Mouse (Mus musculus): ENCODE data around the gene Lrtm2. TPM values are rescaled to one million over a fixed set of nuclear protein-coding genes. Genes with fewer than 3 reads are reported as not detected.
"Not testable (repeated sequence)": the region's sequence is repeated elsewhere in the genome, so short reads cannot be mapped to it uniquely, and the experiment has no call there.

The Lrtm2 gene
- polyA plus RNA-seq (2014; fragmentation: Nextera tagmentation; extraction: Ambion mirVana): 6.5 and 10.5 TPM in 2 replicates

- peaks cover 23% of the 10 kb centered on the region for H3K4me1 ChIP-seq (ENCODE audit: control insufficient read depth, insufficient read depth, low read length)
- under 1% methylated on average over 31 of the region's 31 CpGs for WGBS
Observed at GRCm38 (mm10) chr6:119330506-119330905, at the start of gene Lrtm2. TSS of gene Lrtm2 (minus strand) at chr6:119330766.

DNA sequence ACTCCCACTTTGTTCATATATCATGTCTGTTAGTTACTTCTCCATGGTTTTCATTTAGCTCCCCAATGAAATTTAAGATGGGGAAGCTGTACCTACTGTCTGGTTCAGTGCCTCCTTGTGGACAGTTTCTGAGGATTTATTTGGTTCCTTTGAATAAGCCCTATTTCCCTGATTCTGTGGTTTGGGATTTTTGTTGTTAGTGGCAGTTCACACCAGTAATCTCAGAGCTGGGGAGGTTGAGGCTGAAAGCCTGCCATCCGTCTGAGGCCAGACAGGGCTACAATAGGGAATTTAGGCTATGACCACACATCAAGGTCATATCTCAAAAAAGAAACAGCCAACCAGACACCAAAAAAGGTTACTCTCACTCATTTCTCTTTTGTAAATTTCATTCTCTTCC is 48.1 kb upstream of the Lrtm2 start:
- Histone ChIP-seq H3K9ac (replicated peaks; ENCODE audit: low read length) (no peak overlapping the region), H3K9me3 (ENCODE audit: control insufficient read depth, low read length) (no peaks in the 10 kb centered on the region), H3K27ac (replicated peaks; ENCODE audit: low read depth, low read length) (no peak overlapping the region), H3K27me3 (ENCODE audit: control insufficient read depth, insufficient read depth, low read length) (no peaks in the 10 kb centered on the region), H3K4me2 (ENCODE audit: low read length) (no peak overlapping the region), H3K4me3 (replicated peaks; ENCODE audit: low read depth, low read length) (no peak overlapping the region), H3K36me3 (ENCODE audit: control insufficient read depth, insufficient read depth, low read length) (no peaks in the 10 kb centered on the region), H3K4me1 (ENCODE audit: control insufficient read depth, insufficient read depth, low read length) (no peaks in the 10 kb centered on the region)
- WGBS: 83% methylated on average over 1 of the region's 1 CpGs
- ATAC-seq (ENCODE audit: low FRiP score, low TSS enrichment) (no peak), DNase-seq (no peak)

More at GRCm38 (mm10) chr6:119330506-119330905, at the start of gene Lrtm2:
- Histone ChIP-seq H3K4me2 (ENCODE audit: low read length) (peak within 1 kb of the TSS; percentile 76), H3K4me3 (replicated peaks; ENCODE audit: low read depth, low read length) (peak within 1 kb of the TSS; percentile 52), H3K36me3 (ENCODE audit: control insufficient read depth, insufficient read depth, low read length) (no peaks in the 10 kb centered on the region), H3K27ac (replicated peaks; ENCODE audit: low read depth, low read length) (peak within 1 kb of the TSS; percentile 61), H3K9me3 (ENCODE audit: control insufficient read depth, low read length) (no peaks in the 10 kb centered on the region), H3K9ac (replicated peaks; ENCODE audit: low read length) (peak within 1 kb of the TSS; percentile 63), H3K27me3 (ENCODE audit: control insufficient read depth, insufficient read depth, low read length) (no peaks in the 10 kb centered on the region)
- ATAC-seq (ENCODE audit: low FRiP score, low TSS enrichment): peak; percentile 28
- peak; percentile 87 for DNase-seq

DNA sequence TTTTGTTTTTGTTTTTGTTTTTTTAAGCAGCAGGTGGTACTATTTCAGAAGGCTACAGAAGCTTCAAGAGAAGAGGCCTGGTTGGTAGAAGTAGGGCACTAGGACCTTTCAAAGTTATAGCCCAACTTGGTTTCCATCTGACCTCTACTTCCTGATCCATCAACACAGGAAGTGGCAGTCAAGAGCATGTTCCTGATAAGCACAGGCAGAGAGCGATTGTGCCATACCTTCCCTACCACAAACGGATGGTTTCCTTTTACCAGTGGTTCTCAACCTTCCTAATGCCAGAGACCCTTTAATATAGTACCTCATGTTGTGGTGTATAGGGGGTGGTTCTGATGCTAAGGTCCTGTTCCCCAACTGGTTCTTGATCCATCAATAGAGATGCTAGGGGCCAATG is 47.0 kb upstream of the Lrtm2 start:
- 98% methylated on average over 2 of the region's 2 CpGs for WGBS
- H3K36me3 ChIP-seq (ENCODE audit: control insufficient read depth, insufficient read depth, low read length): no peaks in the 10 kb centered on the region
- no peaks in the 10 kb centered on the region for H3K9me3 ChIP-seq (ENCODE audit: control insufficient read depth, low read length)
- H3K27me3 ChIP-seq (ENCODE audit: control insufficient read depth, insufficient read depth, low read length): no peaks in the 10 kb centered on the region
- no peak overlapping the region for H3K4me2 ChIP-seq (ENCODE audit: low read length)
- no peak overlapping the region for H3K27ac ChIP-seq (replicated peaks; ENCODE audit: low read depth, low read length)
- DNase-seq (no peak), ATAC-seq (ENCODE audit: low FRiP score, low TSS enrichment) (no peak)
- no peak overlapping the region for H3K4me3 ChIP-seq (replicated peaks; ENCODE audit: low read depth, low read length)
- no peak overlapping the region for H3K9ac ChIP-seq (replicated peaks; ENCODE audit: low read length)
- no peaks in the 10 kb centered on the region for H3K4me1 ChIP-seq (ENCODE audit: control insufficient read depth, insufficient read depth, low read length)

DNA sequence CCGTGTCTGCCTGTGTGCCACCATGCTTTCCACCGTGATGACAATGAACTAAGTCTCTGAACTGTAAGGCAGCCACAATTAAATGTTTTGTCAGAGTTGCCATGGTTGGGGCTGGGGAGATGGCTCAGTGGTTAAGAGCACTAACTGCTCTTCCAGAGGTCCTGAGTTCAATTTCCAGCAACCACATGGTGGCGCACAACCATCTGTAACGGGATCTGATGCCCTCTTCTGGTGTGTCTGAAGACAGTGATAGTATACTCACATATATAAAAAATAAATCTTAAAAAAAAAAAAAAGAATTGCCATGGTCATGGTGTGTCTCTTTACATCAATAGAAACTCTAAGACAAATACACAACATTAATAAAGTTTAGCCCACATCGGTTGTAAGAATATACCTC is 44.5 kb upstream of the Lrtm2 start:
- 80% methylated on average over 5 of the region's 5 CpGs for WGBS
- H3K4me1 ChIP-seq (ENCODE audit: control insufficient read depth, insufficient read depth, low read length): no peaks in the 10 kb centered on the region
- no peak overlapping the region for H3K4me2 ChIP-seq (ENCODE audit: low read length)
- DNase-seq: no peak
- H3K9me3 ChIP-seq (ENCODE audit: control insufficient read depth, low read length): no peaks in the 10 kb centered on the region
- H3K4me3 ChIP-seq (replicated peaks; ENCODE audit: low read depth, low read length): no peak overlapping the region
- 0 out of 2 replicates have a peak, but pooled peaks cover 1% of the 10 kb centered on the region for H3K36me3 ChIP-seq (ENCODE audit: control insufficient read depth, insufficient read depth, low read length)
- no peak overlapping the region for H3K9ac ChIP-seq (replicated peaks; ENCODE audit: low read length)
- no peak for ATAC-seq (ENCODE audit: low FRiP score, low TSS enrichment)
- no peaks in the 10 kb centered on the region for H3K27me3 ChIP-seq (ENCODE audit: control insufficient read depth, insufficient read depth, low read length)
- H3K27ac ChIP-seq (replicated peaks; ENCODE audit: low read depth, low read length): no peak overlapping the region

DNA sequence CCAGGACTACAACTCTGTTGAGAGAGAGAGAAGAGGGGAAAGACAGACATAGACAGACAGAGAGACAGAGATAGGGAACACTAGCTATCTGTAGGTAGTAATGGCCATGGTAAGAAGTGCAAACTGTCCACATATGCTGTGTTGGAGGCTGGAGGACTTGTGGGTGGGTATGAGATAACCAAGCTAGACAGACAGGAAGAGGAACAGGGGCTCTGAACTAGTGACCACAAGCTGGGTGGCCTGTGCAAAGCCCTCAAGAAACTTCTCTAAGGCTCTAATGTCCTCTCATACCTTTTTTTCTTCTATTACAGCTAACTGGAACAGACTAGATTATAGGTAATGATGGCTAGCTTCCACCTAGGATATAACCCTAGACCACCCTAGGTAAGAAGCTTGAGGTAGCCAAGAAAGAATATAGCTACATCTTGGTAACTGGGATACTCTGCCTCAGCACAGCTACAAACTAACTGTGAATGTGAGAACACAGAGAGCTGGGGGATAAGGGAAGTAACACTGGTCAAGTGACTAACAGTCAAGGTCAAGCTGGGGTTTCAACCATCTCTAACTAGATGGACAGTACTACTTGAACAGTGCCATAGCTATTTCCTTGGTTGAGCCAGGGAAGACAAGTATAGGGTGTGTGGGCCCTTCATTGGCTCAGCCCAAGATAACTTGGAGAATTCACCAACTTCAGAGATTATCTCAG is 42.6 kb upstream of the Lrtm2 start:
- Histone ChIP-seq H3K4me1 (ENCODE audit: control insufficient read depth, insufficient read depth, low read length) (no peaks in the 10 kb centered on the region), H3K9me3 (ENCODE audit: control insufficient read depth, low read length) (no peaks in the 10 kb centered on the region), H3K36me3 (ENCODE audit: control insufficient read depth, insufficient read depth, low read length) (peaks cover 15% of the 10 kb centered on the region; the same call in 1 of the 2 replicates), H3K27me3 (ENCODE audit: control insufficient read depth, insufficient read depth, low read length) (no peaks in the 10 kb centered on the region), H3K9ac (replicated peaks; ENCODE audit: low read length) (no peak overlapping the region), H3K4me2 (ENCODE audit: low read length) (no peak overlapping the region), H3K27ac (replicated peaks; ENCODE audit: low read depth, low read length) (no peak overlapping the region), H3K4me3 (replicated peaks; ENCODE audit: low read depth, low read length) (no peak overlapping the region)
- no peak for ATAC-seq (ENCODE audit: low FRiP score, low TSS enrichment)
- DNase-seq: no peak

DNA sequence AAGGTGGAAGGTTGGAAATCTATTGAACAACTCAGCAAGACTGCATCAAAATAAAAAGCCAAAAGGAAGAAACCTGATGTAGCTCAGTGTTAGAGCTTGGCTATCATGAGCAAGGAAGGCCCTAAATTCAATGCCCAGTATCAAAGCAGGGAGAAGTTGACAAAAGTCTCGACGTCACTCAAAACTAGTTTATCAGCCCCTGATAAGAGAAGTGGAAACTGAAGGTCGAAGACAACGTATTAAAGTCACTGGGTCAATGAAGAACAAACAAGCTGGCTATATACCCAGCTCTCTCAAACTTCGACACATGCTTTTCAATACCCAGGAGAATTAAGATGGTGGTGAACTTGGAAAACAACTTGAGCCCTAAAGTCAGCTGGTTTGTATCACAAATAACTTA is 41.7 kb upstream of the Lrtm2 start:
- ATAC-seq (ENCODE audit: low FRiP score, low TSS enrichment): no peak
- 96% methylated on average over 5 of the region's 5 CpGs for WGBS
- DNase-seq: no peak

DNA sequence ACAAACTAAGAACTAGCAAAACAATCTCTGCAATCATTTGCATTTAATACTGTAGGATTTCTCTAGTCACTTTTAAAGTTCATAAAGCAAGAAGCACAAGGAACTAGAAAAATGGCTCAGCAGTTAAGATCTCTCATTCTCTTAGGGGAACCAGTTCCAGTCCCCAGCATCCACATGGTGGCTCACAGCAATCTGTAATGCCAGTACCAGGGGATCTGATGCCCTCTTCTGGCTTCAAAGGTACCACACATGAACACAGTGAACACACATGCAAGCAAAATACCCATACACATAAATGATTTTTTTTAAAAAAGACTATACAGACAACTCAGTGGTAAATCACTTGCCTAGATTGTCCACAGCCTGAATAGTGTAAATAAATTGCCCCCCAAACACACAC is 41.1 kb upstream of the Lrtm2 start:
- Histone ChIP-seq H3K9me3 (ENCODE audit: control insufficient read depth, low read length) (no peaks in the 10 kb centered on the region), H3K9ac (replicated peaks; ENCODE audit: low read length) (no peak overlapping the region), H3K27ac (replicated peaks; ENCODE audit: low read depth, low read length) (no peak overlapping the region), H3K4me1 (ENCODE audit: control insufficient read depth, insufficient read depth, low read length) (no peaks in the 10 kb centered on the region), H3K4me3 (replicated peaks; ENCODE audit: low read depth, low read length) (no peak overlapping the region), H3K36me3 (ENCODE audit: control insufficient read depth, insufficient read depth, low read length) (peaks cover 17% of the 10 kb centered on the region; the same call in 1 of the 2 replicates), H3K4me2 (ENCODE audit: low read length) (no peak overlapping the region), H3K27me3 (ENCODE audit: control insufficient read depth, insufficient read depth, low read length) (no peaks in the 10 kb centered on the region)
- ATAC-seq (ENCODE audit: low FRiP score, low TSS enrichment): no peak
- no peak for DNase-seq

More for the DNA sequence above, 41.7 kb upstream of the Lrtm2 start:
- H3K36me3 ChIP-seq (ENCODE audit: control insufficient read depth, insufficient read depth, low read length): peaks cover 17% of the 10 kb centered on the region; the same call in 1 of the 2 replicates
- H3K9ac ChIP-seq (replicated peaks; ENCODE audit: low read length): no peak overlapping the region
- H3K4me2 ChIP-seq (ENCODE audit: low read length): no peak overlapping the region
- no peak overlapping the region for H3K4me3 ChIP-seq (replicated peaks; ENCODE audit: low read depth, low read length)
- H3K27ac ChIP-seq (replicated peaks; ENCODE audit: low read depth, low read length): no peak overlapping the region
- H3K4me1 ChIP-seq (ENCODE audit: control insufficient read depth, insufficient read depth, low read length): no peaks in the 10 kb centered on the region
- H3K27me3 ChIP-seq (ENCODE audit: control insufficient read depth, insufficient read depth, low read length): no peaks in the 10 kb centered on the region
- no peaks in the 10 kb centered on the region for H3K9me3 ChIP-seq (ENCODE audit: control insufficient read depth, low read length)

GRCm38 (mm10) chr6:119367382-119367781 is 36.8 kb upstream of the Lrtm2 start:
- H3K9ac ChIP-seq (replicated peaks; ENCODE audit: low read length): no peak overlapping the region
- no peak for DNase-seq
- ATAC-seq (ENCODE audit: low FRiP score, low TSS enrichment): no peak
- H3K27ac ChIP-seq (replicated peaks; ENCODE audit: low read depth, low read length): no peak overlapping the region
- no peaks in the 10 kb centered on the region for H3K27me3 ChIP-seq (ENCODE audit: control insufficient read depth, insufficient read depth, low read length)
- H3K4me1 ChIP-seq (ENCODE audit: control insufficient read depth, insufficient read depth, low read length): no peaks in the 10 kb centered on the region
- H3K4me2 ChIP-seq (ENCODE audit: low read length): no peak overlapping the region
- peaks cover 40% of the 10 kb centered on the region for H3K36me3 ChIP-seq (ENCODE audit: control insufficient read depth, insufficient read depth, low read length)
- H3K9me3 ChIP-seq (ENCODE audit: control insufficient read depth, low read length): no peaks in the 10 kb centered on the region
- H3K4me3 ChIP-seq (replicated peaks; ENCODE audit: low read depth, low read length): no peak overlapping the region
- WGBS: 87% methylated on average over 2 of the region's 2 CpGs

DNA sequence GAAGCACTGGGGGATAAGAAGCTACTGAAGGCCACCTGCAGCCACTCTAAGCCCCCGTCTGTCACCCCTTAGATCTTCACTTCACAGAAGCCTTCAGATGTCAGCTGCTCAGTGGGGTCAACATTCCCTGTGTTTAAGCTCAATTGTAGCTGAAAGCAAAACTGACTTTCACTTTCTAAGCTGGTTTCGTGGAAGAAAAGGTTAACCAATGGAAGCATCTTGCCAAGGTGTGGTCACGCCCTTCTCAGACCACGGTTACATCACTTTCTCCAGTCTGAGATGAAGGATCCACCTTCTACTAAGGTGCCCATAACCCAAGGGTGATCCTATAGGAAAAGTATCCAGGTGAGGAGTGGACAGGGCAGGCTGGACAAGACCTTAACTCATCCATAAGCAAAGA is 36.2 kb upstream of the Lrtm2 start:
- not testable (repeated sequence) for H3K27me3 ChIP-seq (ENCODE audit: control insufficient read depth, insufficient read depth, low read length); H3K9ac ChIP-seq (replicated peaks; ENCODE audit: low read length); H3K4me1 ChIP-seq (ENCODE audit: control insufficient read depth, insufficient read depth, low read length); H3K27ac ChIP-seq (replicated peaks; ENCODE audit: low read depth, low read length); H3K4me2 ChIP-seq (ENCODE audit: low read length); H3K4me3 ChIP-seq (replicated peaks; ENCODE audit: low read depth, low read length); DNase-seq; H3K9me3 ChIP-seq (ENCODE audit: control insufficient read depth, low read length); ATAC-seq (ENCODE audit: low FRiP score, low TSS enrichment)
- peaks cover 40% of the 10 kb centered on the region for H3K36me3 ChIP-seq (ENCODE audit: control insufficient read depth, insufficient read depth, low read length)
- WGBS: 92% methylated on average over 3 of the region's 4 CpGs

Data from midbrain, embryonic 14.5 days (tissue).